Mouse (Mus musculus) C2C12 (cell line): ENCODE data around the gene Tap1.

Experiments
- CEBPB ChIP-seq: IDR thresholded peaks from one replicate; pipeline ENCODE4 v1.6.1; 2011; ENCODE audit warnings: low read depth, mild to moderate bottlenecking, control low read depth, moderate library complexity
- CTCF ChIP-seq: IDR thresholded peaks from one replicate; pipeline ENCODE4 v1.5.1; 2011; ENCODE audit not compliant: control insufficient read depth, insufficient read depth, insufficient read length
- FOSL1 ChIP-seq: IDR thresholded peaks from one replicate; pipeline ENCODE4 v1.8.0; 2011; ENCODE audit warnings: mild to moderate bottlenecking, low read length; ENCODE audit not compliant: poor library complexity, insufficient read depth, severe bottlenecking
- MAX ChIP-seq: IDR thresholded peaks from one replicate; pipeline ENCODE4 v1.6.1; 2011; ENCODE audit warnings: mild to moderate bottlenecking, control low read depth
- MYOD1 ChIP-seq: IDR thresholded peaks from one replicate; pipeline ENCODE4 v1.6.1; 2011; ENCODE audit warnings: low read depth; ENCODE audit not compliant: control insufficient read depth, insufficient read length
- MYOG ChIP-seq: IDR thresholded peaks from one replicate; pipeline ENCODE4 v1.6.1; 2011; ENCODE audit not compliant: control insufficient read depth, insufficient read length; ENCODE audit errors: extremely low read depth

GRCm38 (mm10) chr17:34244656-34245055, 57.3 kb downstream of the Tap1 start:
- no peak for TF ChIP-seq CTCF
- TF ChIP-seq MYOG: no peak
- no peak for TF ChIP-seq FOSL1
- TF ChIP-seq MAX: no peak
- no peak for TF ChIP-seq MYOD1
- no peak for TF ChIP-seq CEBPB
